Mouse (Mus musculus) olfactory bulb, adult 2 months (tissue): ENCODE data around the gene Ntm.

ENCODE experiments used
- CTCF ChIP-seq: fragments of 200-500 bp; IDR thresholded peaks from 2 replicates; pipeline ENCODE4 v1.5.1; 2012; ENCODE audit warnings: low read depth, mild to moderate bottlenecking, low read length, moderate library complexity; ENCODE audit not compliant: insufficient read depth
- POLR2A ChIP-seq: fragments of 200-500 bp; IDR thresholded peaks from 2 replicates; pipeline ENCODE4 v1.6.1; 2012; ENCODE audit warnings: mild to moderate bottlenecking, low read depth, low read length, moderate library complexity; ENCODE audit not compliant: insufficient read depth

DNA sequence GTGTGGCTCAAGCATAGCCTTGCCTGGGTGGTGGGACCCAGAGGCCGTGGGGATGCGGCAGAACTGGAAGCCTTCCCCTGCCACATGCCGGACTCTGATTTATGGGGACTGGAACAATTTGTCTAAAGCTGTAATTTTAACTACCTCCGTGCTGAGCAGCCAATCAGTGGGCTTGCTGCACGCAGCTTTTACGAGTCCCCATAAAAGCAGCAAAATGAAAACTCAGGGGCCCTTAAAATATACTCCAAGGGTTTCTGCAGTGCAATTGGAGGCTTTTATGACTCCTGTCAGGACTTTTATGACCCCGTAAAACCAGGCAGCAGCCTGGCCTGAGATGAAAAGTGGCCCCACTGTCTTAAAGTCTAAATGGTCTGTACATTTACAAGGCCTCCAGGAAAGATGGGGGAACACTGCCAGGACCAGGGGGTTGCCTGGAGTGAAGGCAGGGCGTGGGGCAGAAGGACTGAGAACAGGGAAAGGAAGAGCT is 644.2 kb downstream of the Ntm start:
- TF ChIP-seq CTCF (no peak), POLR2A (no peak)
